Mouse (Mus musculus) small intestine, adult 2 months (tissue): ENCODE results near the gene Ptchd4.

ENCODE experiments used
- CTCF ChIP-seq: fragments of 200-500 bp; IDR thresholded peaks from 2 replicates; pipeline ENCODE4 v1.5.1; 2012; ENCODE audit warnings: low read depth, mild to moderate bottlenecking, control low read depth, inconsistent platforms, low read length, moderate library complexity, mixed read lengths; ENCODE audit not compliant: insufficient replicate concordance, insufficient read length; ENCODE audit errors: extremely low read depth
- POLR2A ChIP-seq: fragments of 200-500 bp; IDR thresholded peaks from 2 replicates; pipeline ENCODE4 v1.6.1; 2012; ENCODE audit warnings: low read depth, mild to moderate bottlenecking, control low read depth, inconsistent platforms, low read length, moderate library complexity

DNA sequence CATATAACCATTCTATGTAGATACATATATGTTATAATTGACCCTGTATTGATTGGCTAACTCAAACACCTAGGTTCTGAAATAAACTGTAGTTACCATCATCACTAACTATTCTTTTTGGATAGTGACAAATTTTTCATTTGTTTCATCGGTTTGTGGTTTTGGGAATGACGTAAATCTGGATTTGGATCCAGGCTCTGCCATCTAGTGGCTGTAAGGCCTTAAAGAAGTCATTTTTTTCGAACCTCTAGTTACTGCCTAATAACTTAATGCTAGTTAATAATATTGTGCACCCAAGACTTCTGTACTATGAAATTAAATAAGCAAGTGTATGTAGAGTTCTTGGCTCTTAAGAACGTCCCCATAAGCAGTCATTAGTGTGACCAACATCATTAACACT is 11.5 kb upstream of the Ptchd4 start:
- no peak for TF ChIP-seq CTCF
- TF ChIP-seq POLR2A: no peak
